Mouse (Mus musculus) heart, postnatal 0 days (tissue): ENCODE results near the gene Asic2. TPM values are rescaled to one million over a fixed set of nuclear protein-coding genes. Genes with fewer than 3 reads are reported as not detected.

ENCODE experiments used
- ATAC-seq: fragments of 200-750 bp; cut with Nextera tagmentation; 2 replicates; pipeline ENCODE4 v1.8.0; 2017; ENCODE audit warnings: low read depth, moderate number of reproducible peaks, moderate library complexity; ENCODE audit not compliant: insufficient read depth
- DNase-seq: peaks from one replicate; pipeline ENCODE4 v3.0.0-alpha.2; 2016; ENCODE audit warnings: low spot score
- H3K27ac ChIP-seq: fragments of 300-500 bp; sonication (generic); 2 replicates; pipeline ENCODE4 v1.5.1; 2014; ENCODE audit warnings: low read depth, mild to moderate bottlenecking
- H3K27me3 ChIP-seq: fragments of 300-500 bp; sonication (generic); 2 replicates; pipeline ENCODE4 v1.6.1; 2014; ENCODE audit warnings: low read length, mixed read lengths; ENCODE audit not compliant: control insufficient read depth, insufficient read depth
- H3K36me3 ChIP-seq: fragments of 300-500 bp; sonication (generic); replicated peaks from 2 replicates; pipeline ENCODE4 v1.6.1; 2014; ENCODE audit warnings: low read length, mixed read lengths; ENCODE audit not compliant: control insufficient read depth, insufficient read depth
- H3K4me1 ChIP-seq: fragments of 300-500 bp; sonication (generic); 2 replicates; pipeline ENCODE4 v1.6.1; 2014; ENCODE audit warnings: antibody characterized with exemption; ENCODE audit not compliant: control insufficient read depth, insufficient read depth
- H3K4me2 ChIP-seq: fragments of 300-500 bp; sonication (generic); 2 replicates; pipeline ENCODE4 v1.6.1; 2014; ENCODE audit warnings: low read depth, mild to moderate bottlenecking, low read length, moderate library complexity
- H3K4me3 ChIP-seq: fragments of 300-500 bp; sonication (generic); 2 replicates; pipeline ENCODE4 v1.5.1; 2014; ENCODE audit warnings: low read depth, low read length
- H3K9ac ChIP-seq: fragments of 300-500 bp; sonication (generic); replicated peaks from 2 replicates; pipeline ENCODE4 v1.6.1; 2014; ENCODE audit warnings: low read depth, low read length, mixed read lengths
- H3K9me3 ChIP-seq: fragments of 300-500 bp; sonication (generic); replicated peaks from 2 replicates; pipeline ENCODE4 v1.6.1; 2016; ENCODE audit warnings: low read length; ENCODE audit not compliant: control insufficient read depth
- CTCF ChIP-seq: IDR thresholded peaks from 2 replicates; pipeline ENCODE4 v1.5.1; 2016; ENCODE audit warnings: antibody characterized with exemption, control low read depth, low read depth
- EP300 ChIP-seq: IDR thresholded peaks from 2 replicates; pipeline ENCODE4 v1.6.1; 2016; ENCODE audit warnings: antibody characterized with exemption, low read depth
- WGBS: fragments of 180-500 bp; shearing (Covaris S2); extraction: QIAGEN DNeasy Blood & Tissue Kit; methylation state at CpG from one replicate; pipeline ENCODE4 v1.1.7; 2014; 5-methylcytosine and 5-hydroxymethylcytosine counted together
- polyA plus RNA-seq: library from polyadenylated mRNA; unstranded; fragments of >200 nt; fragmentation: Nextera tagmentation; extraction: Ambion mirVana; gene quantifications from 2 replicates; pipeline ENCODE4 v1.2.1, GENCODE M21; 2015
- total RNA-seq: library from RNA; depleted of rRNA; stranded (reverse); fragments of >200 nt; gene quantifications from 2 replicates; pipeline ENCODE4 v1.2.3, GENCODE M21; 2014; ENCODE audit warnings: low replicate concordance

Asic2 gene
- total and polyA plus RNA-seq, 2 experiments from 2014 or later: not detected

GRCm38 (mm10) chr11:81923096-81923495 lies 45.2 kb downstream of the Asic2 start:
- no peak overlapping the region for H3K9ac ChIP-seq
- DNase-seq (no peak), ATAC-seq (no peak)
- no peaks in the 10 kb centered on the region for H3K9me3 ChIP-seq
- no peak overlapping the region for H3K4me3 ChIP-seq
- H3K36me3 ChIP-seq: no peaks in the 10 kb centered on the region
- no peak overlapping the region for H3K4me2 ChIP-seq
- no peaks in the 10 kb centered on the region for H3K27me3 ChIP-seq
- no peak overlapping the region for H3K27ac ChIP-seq
- TF ChIP-seq EP300: no peak
- TF ChIP-seq CTCF: no peak
- 80% methylated on average over 2 of the region's 2 CpGs for WGBS
- no peaks in the 10 kb centered on the region for H3K4me1 ChIP-seq

GRCm38 (mm10) chr11:81915501-81915900 lies 52.8 kb downstream of the Asic2 start:
- DNase-seq (no peak), ATAC-seq (no peak)
- H3K4me2 ChIP-seq: no peak overlapping the region
- TF ChIP-seq EP300: no peak
- TF ChIP-seq CTCF: no peak
- H3K27me3 ChIP-seq: no peaks in the 10 kb centered on the region
- WGBS: 61% methylated on average over 6 of the region's 6 CpGs
- no peak overlapping the region for H3K27ac ChIP-seq
- no peak overlapping the region for H3K9ac ChIP-seq
- H3K9me3 ChIP-seq: no peaks in the 10 kb centered on the region
- H3K36me3 ChIP-seq: no peaks in the 10 kb centered on the region
- no peak overlapping the region for H3K4me3 ChIP-seq
- no peaks in the 10 kb centered on the region for H3K4me1 ChIP-seq

GRCm38 (mm10) chr11:81913071-81913470 lies 55.2 kb downstream of the Asic2 start:
- no peak overlapping the region for H3K9ac ChIP-seq
- DNase-seq (no peak), ATAC-seq (no peak)
- H3K4me3 ChIP-seq: no peak overlapping the region
- WGBS: 77% methylated on average over 4 of the region's 4 CpGs
- no peaks in the 10 kb centered on the region for H3K36me3 ChIP-seq
- H3K4me2 ChIP-seq: no peak overlapping the region
- no peaks in the 10 kb centered on the region for H3K9me3 ChIP-seq
- H3K27ac ChIP-seq: no peak overlapping the region
- H3K27me3 ChIP-seq: no peaks in the 10 kb centered on the region
- H3K4me1 ChIP-seq: no peaks in the 10 kb centered on the region
- no peak for TF ChIP-seq CTCF
- TF ChIP-seq EP300: no peak

GRCm38 (mm10) chr11:81909397-81909894 lies 58.8 kb downstream of the Asic2 start:
- H3K36me3 ChIP-seq: no peaks in the 10 kb centered on the region
- H3K9me3 ChIP-seq: no peaks in the 10 kb centered on the region
- DNase-seq (no peak), ATAC-seq (no peak)
- TF ChIP-seq EP300: no peak
- H3K27me3 ChIP-seq: no peaks in the 10 kb centered on the region
- H3K9ac ChIP-seq: no peak overlapping the region
- H3K4me2 ChIP-seq: no peak overlapping the region
- no peak overlapping the region for H3K27ac ChIP-seq
- no peaks in the 10 kb centered on the region for H3K4me1 ChIP-seq
- WGBS: 64% methylated on average over 5 of the region's 5 CpGs
- H3K4me3 ChIP-seq: no peak overlapping the region

- no peak overlapping the region for H3K9ac ChIP-seq
- DNase-seq (no peak), ATAC-seq (no peak)
- no peak overlapping the region for H3K4me2 ChIP-seq
- no peaks in the 10 kb centered on the region for H3K9me3 ChIP-seq
- no peak overlapping the region for H3K27ac ChIP-seq
- no peaks in the 10 kb centered on the region for H3K36me3 ChIP-seq
- H3K4me1 ChIP-seq: no peaks in the 10 kb centered on the region
- WGBS: 71% methylated on average over 1 of the region's 1 CpGs
- H3K4me3 ChIP-seq: no peak overlapping the region
- no peaks in the 10 kb centered on the region for H3K27me3 ChIP-seq
- TF ChIP-seq EP300 (no peak), CTCF (no peak)
Measured at GRCm38 (mm10) chr11:81908760-81909159, 59.5 kb downstream of the Asic2 start.

- ATAC-seq (no peak), DNase-seq (no peak)
- no peaks in the 10 kb centered on the region for H3K27me3 ChIP-seq
- no peak overlapping the region for H3K27ac ChIP-seq
- no peaks in the 10 kb centered on the region for H3K9me3 ChIP-seq
- H3K4me1 ChIP-seq: no peaks in the 10 kb centered on the region
- H3K4me3 ChIP-seq: no peak overlapping the region
- H3K36me3 ChIP-seq: no peaks in the 10 kb centered on the region
- no peak overlapping the region for H3K4me2 ChIP-seq
- TF ChIP-seq CTCF (no peak), EP300 (no peak)
- no peak overlapping the region for H3K9ac ChIP-seq
Measured at GRCm38 (mm10) chr11:81902318-81902717, 65.9 kb downstream of the Asic2 start.
